Mouse (Mus musculus) kidney, embryonic 15.5 days (tissue): Measurements from ENCODE around the gene Kcnmb1. TPM values are rescaled to one million over a fixed set of nuclear protein-coding genes. Genes with fewer than 3 reads are reported as not detected.

Experiments
- ATAC-seq: fragments of 200-750 bp; cut with Nextera tagmentation; replicated peaks from 2 replicates; pipeline ENCODE4 v1.8.0; 2017; ENCODE audit warnings: moderate TSS enrichment; ENCODE audit not compliant: low FRiP score
- H3K27ac ChIP-seq: fragments of 300-500 bp; sonication (generic); 2 replicates; pipeline ENCODE4 v1.5.1; 2015; ENCODE audit warnings: mild to moderate bottlenecking, inconsistent platforms
- H3K27me3 ChIP-seq: fragments of 300-500 bp; sonication (generic); 2 replicates; pipeline ENCODE4 v1.6.1; 2015; ENCODE audit warnings: inconsistent platforms
- H3K36me3 ChIP-seq: fragments of 300-500 bp; sonication (generic); 2 replicates; pipeline ENCODE4 v1.6.1; 2015; ENCODE audit warnings: inconsistent platforms
- H3K4me1 ChIP-seq: fragments of 300-500 bp; sonication (generic); 2 replicates; pipeline ENCODE4 v1.6.1; 2015; ENCODE audit warnings: inconsistent platforms
- H3K4me2 ChIP-seq: fragments of 300-500 bp; sonication (generic); 2 replicates; pipeline ENCODE4 v1.6.1; 2015; ENCODE audit warnings: moderate library complexity, mild to moderate bottlenecking, inconsistent platforms
- H3K4me3 ChIP-seq: fragments of 300-500 bp; sonication (generic); replicated peaks from 2 replicates; pipeline ENCODE4 v1.5.1; 2015; ENCODE audit warnings: mild to moderate bottlenecking, inconsistent platforms
- H3K9ac ChIP-seq: fragments of 300-500 bp; sonication (generic); 2 replicates; pipeline ENCODE4 v1.6.1; 2015; ENCODE audit warnings: mild to moderate bottlenecking, inconsistent platforms
- H3K9me3 ChIP-seq: fragments of 300-500 bp; sonication (generic); replicated peaks from 2 replicates; pipeline ENCODE4 v1.6.1; 2016; ENCODE audit warnings: inconsistent platforms
- WGBS: fragments of 180-500 bp; shearing (Covaris S2); methylation state at CpG from one replicate; pipeline ENCODE4 v1.1.7; 2015; ENCODE audit warnings: mixed read lengths; 5-methylcytosine and 5-hydroxymethylcytosine counted together
- polyA plus RNA-seq: library from polyadenylated mRNA; unstranded; fragments of >200 nt; fragmentation: Nextera tagmentation; extraction: Ambion mirVana; gene quantifications from 2 replicates; pipeline ENCODE4 v1.2.1, GENCODE M21; 2015

Kcnmb1 gene
- polyA plus RNA-seq: 0.42 and 0.71 TPM in 2 replicates

GRCm38 (mm10) chr11:33962688-33963407 is at the start of gene Kcnmb1:
Gene Kcnmb1 (plus strand): TSS chr11:33963013.
- H3K36me3 ChIP-seq: no peaks in the 10 kb centered on the region
- H3K4me2 ChIP-seq: no peak within 1 kb of the TSS
- peak within 1 kb of the TSS; percentile 62 for H3K27ac ChIP-seq
- H3K9ac ChIP-seq: no peak within 1 kb of the TSS
- 13% methylated on average over 6 of the region's 6 CpGs for WGBS
- H3K4me3 ChIP-seq: no peak within 1 kb of the TSS
- ATAC-seq: peak; percentile 87
- no peaks in the 10 kb centered on the region for H3K9me3 ChIP-seq
- peaks cover 7% of the 10 kb centered on the region; the same call in 1 of the 2 replicates for H3K4me1 ChIP-seq
- H3K27me3 ChIP-seq: no peaks in the 10 kb centered on the region

GRCm38 (mm10) chr11:33913061-33913460 is 49.8 kb upstream of the Kcnmb1 start:
- Histone ChIP-seq H3K27me3 (0 out of 2 replicates have a peak, but pooled peaks cover 8% of the 10 kb centered on the region), H3K9ac (no peak overlapping the region), H3K9me3 (no peaks in the 10 kb centered on the region), H3K4me1 (peaks cover 4% of the 10 kb centered on the region; the same call in 1 of the 2 replicates), H3K4me3 (no peak overlapping the region), H3K36me3 (no peaks in the 10 kb centered on the region), H3K4me2 (no peak overlapping the region), H3K27ac (no peak overlapping the region)
- no peak for ATAC-seq
- WGBS: 74% methylated on average over 7 of the region's 7 CpGs

- Histone ChIP-seq H3K27ac (no peak overlapping the region), H3K4me3 (no peak overlapping the region), H3K4me1 (peaks cover 4% of the 10 kb centered on the region; the same call in 1 of the 2 replicates), H3K9ac (no peak overlapping the region), H3K9me3 (no peaks in the 10 kb centered on the region), H3K36me3 (no peaks in the 10 kb centered on the region), H3K4me2 (no peak overlapping the region), H3K27me3 (peaks cover 16% of the 10 kb centered on the region; the same call in 1 of the 2 replicates)
- no peak for ATAC-seq
- 44% methylated on average over 12 of the region's 12 CpGs for WGBS
Measured at GRCm38 (mm10) chr11:33914216-33914615, 48.6 kb upstream of the Kcnmb1 start.

- no peak; the same call in 1 of the 2 replicates for ATAC-seq
- H3K9ac ChIP-seq: no peak overlapping the region
- 25% methylated on average over 6 of the region's 6 CpGs for WGBS
- H3K27ac ChIP-seq: no peak overlapping the region
- peaks cover 16% of the 10 kb centered on the region; the same call in 1 of the 2 replicates for H3K27me3 ChIP-seq
- H3K9me3 ChIP-seq: no peaks in the 10 kb centered on the region
- H3K4me2 ChIP-seq: no peak overlapping the region
- peaks cover 20% of the 10 kb centered on the region for H3K4me1 ChIP-seq
- no peak overlapping the region for H3K4me3 ChIP-seq
- no peaks in the 10 kb centered on the region for H3K36me3 ChIP-seq
Measured at GRCm38 (mm10) chr11:33917574-33917973, 45.2 kb upstream of the Kcnmb1 start.

GRCm38 (mm10) chr11:33918424-33918823 is 44.4 kb upstream of the Kcnmb1 start:
- H3K4me2 ChIP-seq: no peak overlapping the region
- H3K27ac ChIP-seq: no peak overlapping the region
- no peaks in the 10 kb centered on the region for H3K36me3 ChIP-seq
- H3K9ac ChIP-seq: no peak overlapping the region
- no peaks in the 10 kb centered on the region for H3K9me3 ChIP-seq
- no peak for ATAC-seq
- peaks cover 16% of the 10 kb centered on the region; the same call in 1 of the 2 replicates for H3K27me3 ChIP-seq
- 31% methylated on average over 2 of the region's 2 CpGs for WGBS
- peaks cover 17% of the 10 kb centered on the region for H3K4me1 ChIP-seq
- no peak overlapping the region for H3K4me3 ChIP-seq

GRCm38 (mm10) chr11:33919826-33920225 is 43.0 kb upstream of the Kcnmb1 start:
- WGBS: 77% methylated on average over 7 of the region's 7 CpGs
- ATAC-seq: no peak

GRCm38 (mm10) chr11:33921451-33921850 is 41.4 kb upstream of the Kcnmb1 start:
- ATAC-seq: peak; percentile 85
- Histone ChIP-seq H3K27ac (peak overlapping the region; percentile 45; the same call in 1 of the 2 replicates), H3K27me3 (peaks cover 8% of the 10 kb centered on the region; the same call in 1 of the 2 replicates), H3K4me2 (peak overlapping the region; percentile 26; the same call in 1 of the 2 replicates), H3K36me3 (no peaks in the 10 kb centered on the region), H3K4me1 (peaks cover 17% of the 10 kb centered on the region), H3K9ac (no peak overlapping the region), H3K9me3 (no peaks in the 10 kb centered on the region), H3K4me3 (no peak overlapping the region)
- WGBS: 43% methylated on average over 13 of the region's 13 CpGs

More at GRCm38 (mm10) chr11:33919826-33920225, 43.0 kb upstream of the Kcnmb1 start:
- H3K9ac ChIP-seq: no peak overlapping the region
- peaks cover 17% of the 10 kb centered on the region for H3K4me1 ChIP-seq
- no peak overlapping the region for H3K4me3 ChIP-seq
- H3K9me3 ChIP-seq: no peaks in the 10 kb centered on the region
- no peaks in the 10 kb centered on the region for H3K36me3 ChIP-seq
- no peak overlapping the region for H3K27ac ChIP-seq
- no peak overlapping the region for H3K4me2 ChIP-seq
- peaks cover 9% of the 10 kb centered on the region; the same call in 1 of the 2 replicates for H3K27me3 ChIP-seq

GRCm38 (mm10) chr11:33923031-33923430 is 39.8 kb upstream of the Kcnmb1 start:
- WGBS: 52% methylated on average over 3 of the region's 3 CpGs
- H3K4me3 ChIP-seq: no peak overlapping the region
- peaks cover 17% of the 10 kb centered on the region for H3K4me1 ChIP-seq
- H3K9ac ChIP-seq: no peak overlapping the region
- no peaks in the 10 kb centered on the region for H3K9me3 ChIP-seq
- no peak overlapping the region for H3K27ac ChIP-seq
- peaks cover 12% of the 10 kb centered on the region; the same call in 1 of the 2 replicates for H3K27me3 ChIP-seq
- no peak for ATAC-seq
- no peaks in the 10 kb centered on the region for H3K36me3 ChIP-seq
- no peak overlapping the region for H3K4me2 ChIP-seq

- H3K36me3 ChIP-seq: no peaks in the 10 kb centered on the region
- H3K9ac ChIP-seq: no peak overlapping the region
- ATAC-seq: no peak
- 0 out of 2 replicates have a peak, but pooled peaks cover 3% of the 10 kb centered on the region for H3K27me3 ChIP-seq
- WGBS: 80% methylated on average over 8 of the region's 8 CpGs
- no peak overlapping the region for H3K27ac ChIP-seq
- no peak overlapping the region for H3K4me2 ChIP-seq
- H3K9me3 ChIP-seq: no peaks in the 10 kb centered on the region
- H3K4me3 ChIP-seq: no peak overlapping the region
- peaks cover 17% of the 10 kb centered on the region for H3K4me1 ChIP-seq
Measured at GRCm38 (mm10) chr11:33925778-33926177, 37.0 kb upstream of the Kcnmb1 start.

- H3K27ac ChIP-seq: no peak overlapping the region
- H3K36me3 ChIP-seq: no peaks in the 10 kb centered on the region
- 44% methylated on average over 2 of the region's 2 CpGs for WGBS
- no peak overlapping the region for H3K9ac ChIP-seq
- no peak overlapping the region for H3K4me3 ChIP-seq
- H3K9me3 ChIP-seq: no peaks in the 10 kb centered on the region
- no peak overlapping the region for H3K4me2 ChIP-seq
- no peak for ATAC-seq
- peaks cover 11% of the 10 kb centered on the region for H3K4me1 ChIP-seq
- H3K27me3 ChIP-seq: 0 out of 2 replicates have a peak, but pooled peaks cover 3% of the 10 kb centered on the region
Measured at GRCm38 (mm10) chr11:33926551-33926950, 36.3 kb upstream of the Kcnmb1 start.

GRCm38 (mm10) chr11:33927321-33927720 is 35.5 kb upstream of the Kcnmb1 start:
- H3K36me3 ChIP-seq: no peaks in the 10 kb centered on the region
- no peak overlapping the region for H3K27ac ChIP-seq
- peaks cover 8% of the 10 kb centered on the region for H3K4me1 ChIP-seq
- 0 out of 2 replicates have a peak, but pooled peaks cover 3% of the 10 kb centered on the region for H3K27me3 ChIP-seq
- no peak overlapping the region for H3K4me2 ChIP-seq
- H3K9ac ChIP-seq: no peak overlapping the region
- WGBS: 73% methylated on average over 6 of the region's 6 CpGs
- no peaks in the 10 kb centered on the region for H3K9me3 ChIP-seq
- ATAC-seq: no peak
- H3K4me3 ChIP-seq: no peak overlapping the region

- Histone ChIP-seq H3K9ac (no peak overlapping the region), H3K4me2 (no peak overlapping the region), H3K9me3 (no peaks in the 10 kb centered on the region), H3K27ac (no peak overlapping the region), H3K27me3 (0 out of 2 replicates have a peak, but pooled peaks cover 3% of the 10 kb centered on the region), H3K4me3 (no peak overlapping the region), H3K4me1 (peaks cover 10% of the 10 kb centered on the region), H3K36me3 (no peaks in the 10 kb centered on the region)
- no peak for ATAC-seq
- 64% methylated on average over 4 of the region's 4 CpGs for WGBS
Measured at GRCm38 (mm10) chr11:33927836-33928235, 35.0 kb upstream of the Kcnmb1 start.
